Mouse (Mus musculus) midbrain, postnatal 0 days (tissue): ENCODE data around the gene Itpr2. TPM values are rescaled to one million over a fixed set of nuclear protein-coding genes. Genes with fewer than 3 reads are reported as not detected.

Experiments
- ATAC-seq: fragments of 200-750 bp; cut with Nextera tagmentation; 2 replicates; pipeline ENCODE4 v1.8.0; 2017; ENCODE audit warnings: moderate number of reproducible peaks, mild to moderate bottlenecking, moderate TSS enrichment, moderate library complexity; ENCODE audit not compliant: low FRiP score
- DNase-seq: peaks from one replicate; pipeline ENCODE4 v3.0.0-alpha.2; 2015; ENCODE audit warnings: low spot score
- H3K27ac ChIP-seq: fragments of 300-500 bp; sonication (generic); 2 replicates; pipeline ENCODE4 v1.5.1; 2014; ENCODE audit warnings: low read depth, mild to moderate bottlenecking, low read length, mixed read lengths
- H3K27me3 ChIP-seq: fragments of 300-500 bp; sonication (generic); 2 replicates; pipeline ENCODE4 v1.6.1; 2014; ENCODE audit warnings: low read length, control low read depth, mixed read lengths; ENCODE audit not compliant: insufficient read depth
- H3K36me3 ChIP-seq: fragments of 300-500 bp; sonication (generic); 2 replicates; pipeline ENCODE4 v1.6.1; 2014; ENCODE audit warnings: low read length, control low read depth, mixed read lengths; ENCODE audit not compliant: insufficient read depth
- H3K4me1 ChIP-seq: fragments of 300-500 bp; sonication (generic); 2 replicates; pipeline ENCODE4 v1.6.1; 2014; ENCODE audit warnings: mild to moderate bottlenecking, control low read depth, antibody characterized with exemption, low read length, mixed read lengths; ENCODE audit not compliant: insufficient read depth
- H3K4me2 ChIP-seq: fragments of 300-500 bp; sonication (generic); 2 replicates; pipeline ENCODE4 v1.6.1; 2014; ENCODE audit warnings: low read depth, mild to moderate bottlenecking, low read length, mixed read lengths; ENCODE audit not compliant: poor library complexity, severe bottlenecking
- H3K4me3 ChIP-seq: fragments of 300-500 bp; sonication (generic); 2 replicates; pipeline ENCODE4 v1.5.1; 2014; ENCODE audit warnings: low read depth, mild to moderate bottlenecking, low read length, moderate library complexity
- H3K9ac ChIP-seq: fragments of 300-500 bp; sonication (generic); replicated peaks from 2 replicates; pipeline ENCODE4 v1.6.1; 2014; ENCODE audit warnings: mild to moderate bottlenecking, low read length, moderate library complexity, mixed read lengths; ENCODE audit not compliant: poor library complexity, severe bottlenecking
- H3K9me3 ChIP-seq: fragments of 300-500 bp; sonication (generic); 2 replicates; pipeline ENCODE4 v1.6.1; 2016; ENCODE audit warnings: low read length, control low read depth
- CTCF ChIP-seq: IDR thresholded peaks from 2 replicates; pipeline ENCODE4 v1.5.1; 2016; ENCODE audit warnings: antibody characterized with exemption, mild to moderate bottlenecking
- WGBS: fragments of 180-500 bp; shearing (Covaris S2); extraction: QIAGEN DNeasy Blood & Tissue Kit; methylation state at CpG from one replicate; pipeline ENCODE4 v1.1.7; 2014; 5-methylcytosine and 5-hydroxymethylcytosine counted together
- polyA plus RNA-seq: library from polyadenylated mRNA; unstranded; fragments of >200 nt; fragmentation: Nextera tagmentation; extraction: Ambion mirVana; gene quantifications from 2 replicates; pipeline ENCODE4 v1.2.1, GENCODE M21; 2015
- total RNA-seq: library from RNA; depleted of rRNA; stranded (reverse); fragments of >200 nt; gene quantifications from 2 replicates; pipeline ENCODE4 v1.2.3, GENCODE M21; 2014

Itpr2 gene
- total and polyA plus RNA-seq, 2 experiments from 2014 or later: 9.1 to 15.9 TPM

DNA sequence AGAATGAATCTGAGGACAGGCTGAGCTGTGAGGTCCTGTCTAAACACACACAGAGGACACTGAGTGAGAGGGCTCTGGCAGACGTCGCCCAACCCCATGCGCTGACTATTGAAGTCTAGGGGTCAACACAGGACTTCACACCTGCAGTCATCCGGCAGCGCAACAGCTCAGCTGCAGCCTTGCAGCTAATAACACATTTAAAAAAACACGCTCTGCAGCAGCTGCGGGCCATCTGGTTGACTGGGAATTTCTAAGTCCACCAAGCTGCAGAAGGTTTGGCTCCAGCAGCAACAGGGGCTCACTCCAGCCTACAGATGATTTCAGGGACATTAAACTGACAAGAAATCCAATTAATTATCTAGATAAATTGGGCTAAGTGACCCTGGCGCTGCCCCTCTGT lies 312.0 kb downstream of the Itpr2 start:
- WGBS: 86% methylated on average over 8 of the region's 8 CpGs
- no peak overlapping the region for H3K4me3 ChIP-seq
- H3K36me3 ChIP-seq: no peaks in the 10 kb centered on the region
- peak; percentile 47 for DNase-seq
- no peaks in the 10 kb centered on the region for H3K9me3 ChIP-seq
- H3K27ac ChIP-seq: no peak overlapping the region
- no peak overlapping the region for H3K4me2 ChIP-seq
- no peaks in the 10 kb centered on the region for H3K4me1 ChIP-seq
- no peak for TF ChIP-seq CTCF
- no peak for ATAC-seq
- H3K27me3 ChIP-seq: no peaks in the 10 kb centered on the region
- no peak overlapping the region for H3K9ac ChIP-seq

DNA sequence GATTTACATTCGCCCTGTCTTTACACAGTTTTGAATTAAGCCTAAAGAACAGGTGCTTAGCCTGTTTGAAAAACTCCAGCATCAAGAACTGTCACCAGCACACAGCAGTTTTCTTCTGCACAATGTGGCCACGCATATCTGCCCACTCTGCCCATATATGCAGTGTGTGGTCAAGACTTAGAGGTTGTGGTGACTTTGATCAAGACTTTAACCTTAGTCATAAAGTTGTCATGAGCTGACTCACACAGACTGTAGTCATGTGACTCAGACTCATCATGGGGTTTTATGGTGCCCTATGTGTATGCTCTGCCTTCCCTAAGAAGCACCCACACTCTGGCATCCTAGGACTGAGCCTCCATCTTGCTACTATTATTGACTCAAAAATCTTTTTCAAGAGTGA lies 316.5 kb downstream of the Itpr2 start:
- no peaks in the 10 kb centered on the region for H3K9me3 ChIP-seq
- H3K4me2 ChIP-seq: no peak overlapping the region
- WGBS: 92% methylated on average over 2 of the region's 2 CpGs
- no peak for TF ChIP-seq CTCF
- DNase-seq: no peak
- H3K4me1 ChIP-seq: no peaks in the 10 kb centered on the region
- no peak overlapping the region for H3K9ac ChIP-seq
- no peak overlapping the region for H3K27ac ChIP-seq
- no peaks in the 10 kb centered on the region for H3K27me3 ChIP-seq
- ATAC-seq: no peak
- no peaks in the 10 kb centered on the region for H3K36me3 ChIP-seq
- H3K4me3 ChIP-seq: no peak overlapping the region

DNA sequence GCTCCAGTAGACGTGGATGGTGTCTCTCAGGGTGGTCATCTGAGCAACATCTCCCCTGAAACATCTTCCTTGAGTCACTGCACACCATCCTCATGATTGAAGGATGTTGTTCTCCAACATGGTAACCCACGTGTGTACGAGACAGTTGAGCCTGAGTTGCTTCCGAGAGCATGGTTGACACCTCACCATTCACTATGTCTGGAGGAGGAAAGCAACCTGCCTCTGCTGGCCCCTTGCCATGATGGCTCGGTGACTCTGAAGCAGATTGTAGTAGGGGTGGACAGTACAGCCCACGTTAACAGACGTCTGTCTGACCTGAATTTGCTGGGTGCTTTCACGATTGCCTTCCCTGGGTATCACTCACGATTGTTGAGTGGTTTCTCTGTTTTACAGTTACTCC lies 317.3 kb downstream of the Itpr2 start:
- Histone ChIP-seq H3K27ac (no peak overlapping the region), H3K4me2 (no peak overlapping the region), H3K9ac (no peak overlapping the region), H3K9me3 (no peaks in the 10 kb centered on the region), H3K27me3 (no peaks in the 10 kb centered on the region), H3K4me1 (no peaks in the 10 kb centered on the region), H3K4me3 (no peak overlapping the region), H3K36me3 (no peaks in the 10 kb centered on the region)
- 90% methylated on average over 9 of the region's 9 CpGs for WGBS
- DNase-seq: no peak
- ATAC-seq: no peak
- no peak for TF ChIP-seq CTCF

DNA sequence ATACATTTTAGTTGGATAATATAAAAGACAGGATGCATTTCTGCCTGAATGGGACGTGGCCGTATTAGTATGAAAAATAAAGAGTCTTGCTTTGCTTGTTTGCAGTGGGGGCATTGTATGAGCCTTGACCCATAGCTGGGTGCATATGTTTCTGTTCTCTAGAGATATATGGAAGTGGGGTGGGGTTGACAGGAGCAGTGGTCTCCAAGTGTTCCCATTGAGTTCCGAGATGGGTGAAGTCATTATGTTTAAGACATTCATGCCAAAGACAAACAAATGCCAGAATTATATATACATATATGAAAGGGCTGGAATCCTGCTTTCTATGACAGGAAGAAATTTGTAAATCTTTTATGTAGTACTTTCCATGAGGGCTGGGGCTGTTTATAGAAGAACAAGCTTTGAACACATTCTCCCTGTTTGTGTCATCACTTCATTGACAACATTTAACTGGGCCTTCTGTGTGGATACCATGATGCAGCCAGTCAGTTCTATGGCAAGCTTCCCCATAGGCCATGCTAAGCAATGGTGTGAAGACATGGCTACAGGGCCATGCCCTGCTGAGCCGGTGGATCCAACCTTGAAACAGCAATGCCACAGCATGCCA lies 327.3 kb downstream of the Itpr2 start:
- 97% methylated on average over 4 of the region's 4 CpGs for WGBS
- no peaks in the 10 kb centered on the region for H3K4me1 ChIP-seq
- no peak overlapping the region for H3K4me2 ChIP-seq
- DNase-seq (no peak), ATAC-seq (no peak)
- no peak for TF ChIP-seq CTCF
- no peaks in the 10 kb centered on the region for H3K36me3 ChIP-seq
- H3K9ac ChIP-seq: no peak overlapping the region
- H3K4me3 ChIP-seq: no peak overlapping the region
- H3K27me3 ChIP-seq: no peaks in the 10 kb centered on the region
- no peak overlapping the region for H3K27ac ChIP-seq
- H3K9me3 ChIP-seq: no peaks in the 10 kb centered on the region

DNA sequence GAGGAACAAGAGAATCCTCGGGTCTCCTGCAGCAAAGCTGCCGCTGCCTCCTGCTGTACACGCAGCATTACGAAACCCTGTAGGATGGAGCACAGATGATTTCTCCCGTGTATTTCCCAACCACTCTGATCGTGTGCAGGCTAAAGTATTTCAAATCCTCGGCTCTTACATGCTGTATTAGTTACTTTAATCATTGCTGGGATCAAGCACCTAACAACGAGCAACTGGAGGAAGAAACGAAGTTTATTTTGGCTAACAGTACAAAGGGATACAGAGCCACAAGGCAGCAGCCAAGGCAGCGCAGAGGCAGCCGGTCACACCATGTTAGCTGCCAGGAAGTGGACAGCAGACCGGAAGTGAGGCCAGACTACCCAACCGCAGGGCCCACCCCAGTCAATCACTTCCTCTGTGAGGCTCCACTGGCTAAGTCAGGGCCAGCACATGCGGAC lies 331.4 kb downstream of the Itpr2 start:
- H3K27me3 ChIP-seq: no peaks in the 10 kb centered on the region
- no peak for ATAC-seq
- peak; percentile 24 for DNase-seq
- H3K9me3 ChIP-seq: no peaks in the 10 kb centered on the region
- H3K9ac ChIP-seq: no peak overlapping the region
- no peak for TF ChIP-seq CTCF
- no peak overlapping the region for H3K4me3 ChIP-seq
- 79% methylated on average over 14 of the region's 14 CpGs for WGBS
- H3K4me2 ChIP-seq: no peak overlapping the region
- H3K36me3 ChIP-seq: no peaks in the 10 kb centered on the region
- no peaks in the 10 kb centered on the region for H3K4me1 ChIP-seq
- H3K27ac ChIP-seq: no peak overlapping the region

DNA sequence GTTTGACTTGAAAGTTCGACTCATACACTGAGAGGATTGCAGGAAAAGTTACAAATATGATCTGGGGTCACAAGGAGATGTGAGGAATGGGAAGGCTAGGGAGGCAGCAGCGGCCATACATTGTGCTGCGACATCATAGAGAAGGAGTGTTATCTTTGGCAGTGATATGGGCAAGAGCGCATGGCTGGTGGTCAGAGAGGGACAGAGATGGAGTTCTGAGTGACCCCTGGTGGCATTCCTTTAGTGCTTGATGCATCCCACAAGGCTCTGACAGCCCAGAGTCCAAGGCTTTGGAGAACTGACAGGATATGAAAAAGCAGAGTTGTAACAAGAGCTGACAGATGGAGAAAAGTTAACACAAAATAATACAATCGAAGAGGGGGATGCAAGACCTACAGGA lies 334.8 kb downstream of the Itpr2 start:
- Histone ChIP-seq H3K4me1 (no peaks in the 10 kb centered on the region), H3K27ac (no peak overlapping the region), H3K27me3 (no peaks in the 10 kb centered on the region), H3K9ac (no peak overlapping the region), H3K9me3 (no peaks in the 10 kb centered on the region), H3K4me3 (no peak overlapping the region), H3K36me3 (no peaks in the 10 kb centered on the region), H3K4me2 (no peak overlapping the region)
- no peak for TF ChIP-seq CTCF
- DNase-seq (no peak), ATAC-seq (no peak)
- WGBS: 85% methylated on average over 5 of the region's 5 CpGs
